Mouse (Mus musculus) spleen, adult 2 months (tissue): ENCODE measurements around the gene Eif2d. TPM values are rescaled to one million over a fixed set of nuclear protein-coding genes. Genes with fewer than 3 reads are reported as not detected.

Experiments used
- DNase-seq, 2 experiments: peaks; one replicate each; pipeline versions ENCODE4 v3.0.0 to v3.0.0-alpha.2; 2012 to 2021; ENCODE audit warnings: low spot score in 2 of 2, low read depth in 1 of 2
- H3K27ac ChIP-seq: fragments of 200-500 bp; 2 replicates; pipeline ENCODE4 v1.5.1; 2012; ENCODE audit warnings: low read length, inconsistent platforms; ENCODE audit not compliant: insufficient read depth
- H3K27me3 ChIP-seq: fragments of 200-500 bp; 2 replicates; pipeline ENCODE4 v1.6.1; 2012; ENCODE audit warnings: mild to moderate bottlenecking, moderate library complexity, low read length, inconsistent platforms; ENCODE audit not compliant: control insufficient read depth, insufficient read depth
- H3K36me3 ChIP-seq: fragments of 200-500 bp; 2 replicates; pipeline ENCODE4 v1.6.1; 2012; ENCODE audit warnings: mild to moderate bottlenecking, low read length, inconsistent platforms; ENCODE audit not compliant: control insufficient read depth, insufficient read depth
- H3K4me1 ChIP-seq: fragments of 200-500 bp; 2 replicates; pipeline ENCODE4 v1.6.1; 2011; ENCODE audit warnings: inconsistent platforms; ENCODE audit not compliant: control insufficient read depth, insufficient read depth, insufficient read length
- H3K4me3 ChIP-seq: fragments of 200-500 bp; 2 replicates; pipeline ENCODE4 v1.5.1; 2011; ENCODE audit warnings: mild to moderate bottlenecking, inconsistent platforms; ENCODE audit not compliant: insufficient read depth, insufficient read length; ENCODE audit errors: extremely low read depth
- CTCF ChIP-seq: fragments of 200-500 bp; IDR thresholded peaks from 2 replicates; pipeline ENCODE4 v1.5.1; 2011; ENCODE audit warnings: mild to moderate bottlenecking, inconsistent platforms; ENCODE audit not compliant: insufficient read depth, insufficient read length, insufficient replicate concordance; ENCODE audit errors: extremely low read depth
- POLR2A ChIP-seq: fragments of 200-500 bp; IDR thresholded peaks from 2 replicates; pipeline ENCODE4 v1.6.1; 2011; ENCODE audit warnings: low read depth, low read length, inconsistent platforms
- WGBS: fragments of 180-500 bp; shearing (Covaris S2); methylation state at CpG from one replicate; pipeline ENCODE4 v1.1.7; 2018; 5-methylcytosine and 5-hydroxymethylcytosine counted together
- polyA plus RNA-seq: library from polyadenylated mRNA; depleted of rRNA; stranded (reverse); fragments of >200 nt; gene quantifications from 2 replicates; pipeline ENCODE4 v1.2.3, GENCODE M21; 2012

Eif2d gene
- polyA plus RNA-seq, 1 experiment: 17.4 TPM

- no peaks in the 10 kb centered on the region for H3K27me3 ChIP-seq
- H3K27ac ChIP-seq: no peak overlapping the region
- peaks cover 6% of the 10 kb centered on the region; the same call in 1 of the 2 replicates for H3K36me3 ChIP-seq
- WGBS: 43% methylated on average over 2 of the region's 2 CpGs
- DNase-seq: no peak
- H3K4me3 ChIP-seq: no peak overlapping the region
- H3K4me1 ChIP-seq: peaks cover 39% of the 10 kb centered on the region
- no peak for TF ChIP-seq POLR2A
- no peak for TF ChIP-seq CTCF
These were observed 43.1 kb downstream of the Eif2d start for GRCm38 (mm10) chr1:131196107-131196506.

- Histone ChIP-seq H3K4me1 (peaks cover 29% of the 10 kb centered on the region; the same call in 1 of the 2 replicates), H3K27me3 (no peaks in the 10 kb centered on the region), H3K36me3 (peaks cover 4% of the 10 kb centered on the region; the same call in 1 of the 2 replicates), H3K4me3 (peak overlapping the region; percentile 83), H3K27ac (peak overlapping the region; percentile 96)
- no peak for TF ChIP-seq POLR2A
- no peak for TF ChIP-seq CTCF
- no peak for DNase-seq
- 6% methylated on average over 9 of the region's 9 CpGs for WGBS
These were observed 45.5 kb downstream of the Eif2d start for GRCm38 (mm10) chr1:131198417-131198960.

GRCm38 (mm10) chr1:131199118-131199821, 46.3 kb downstream of the Eif2d start:
- H3K27ac ChIP-seq: peak overlapping the region; percentile 96
- H3K4me1 ChIP-seq: peaks cover 33% of the 10 kb centered on the region; the same call in 1 of the 2 replicates
- H3K4me3 ChIP-seq: peak overlapping the region; percentile 83
- peak; percentile 33 to 38 for DNase-seq
- H3K27me3 ChIP-seq: no peaks in the 10 kb centered on the region
- TF ChIP-seq POLR2A: peak; percentile 5; the same call in 1 of the 2 replicates
- no peak for TF ChIP-seq CTCF
- 8% methylated on average over 18 of the region's 18 CpGs for WGBS
- H3K36me3 ChIP-seq: peaks cover 4% of the 10 kb centered on the region; the same call in 1 of the 2 replicates

GRCm38 (mm10) chr1:131199976-131200375, 47.0 kb downstream of the Eif2d start:
- TF ChIP-seq CTCF (peak; percentile 62), POLR2A (peak; percentile 62)
- Histone ChIP-seq H3K27ac (peak overlapping the region; percentile 96), H3K4me1 (peaks cover 37% of the 10 kb centered on the region; the same call in 1 of the 2 replicates), H3K4me3 (peak overlapping the region; percentile 83), H3K27me3 (no peaks in the 10 kb centered on the region), H3K36me3 (peaks cover 4% of the 10 kb centered on the region; the same call in 1 of the 2 replicates)
- 5% methylated on average over 12 of the region's 12 CpGs for WGBS
- DNase-seq: peak; percentile 91 to 96

GRCm38 (mm10) chr1:131200588-131200987, 47.6 kb downstream of the Eif2d start:
- DNase-seq: no peak
- H3K27ac ChIP-seq: peak overlapping the region; percentile 79
- TF ChIP-seq CTCF (no peak), POLR2A (no peak)
- no peaks in the 10 kb centered on the region for H3K27me3 ChIP-seq
- peaks cover 38% of the 10 kb centered on the region; the same call in 1 of the 2 replicates for H3K4me1 ChIP-seq
- no peak overlapping the region for H3K4me3 ChIP-seq
- H3K36me3 ChIP-seq: peaks cover 4% of the 10 kb centered on the region; the same call in 1 of the 2 replicates
- 41% methylated on average over 10 of the region's 10 CpGs for WGBS

- Histone ChIP-seq H3K4me3 (no peak overlapping the region), H3K27me3 (no peaks in the 10 kb centered on the region), H3K27ac (no peak overlapping the region), H3K36me3 (0 out of 2 replicates have a peak, but pooled peaks cover 2% of the 10 kb centered on the region), H3K4me1 (peaks cover 37% of the 10 kb centered on the region; the same call in 1 of the 2 replicates)
- 67% methylated on average over 4 of the region's 4 CpGs for WGBS
- DNase-seq: no peak
- TF ChIP-seq POLR2A (no peak), CTCF (no peak)
These were observed 48.4 kb downstream of the Eif2d start for GRCm38 (mm10) chr1:131201391-131201790.

- Histone ChIP-seq H3K4me3 (no peak overlapping the region), H3K36me3 (no peaks in the 10 kb centered on the region), H3K27me3 (no peaks in the 10 kb centered on the region), H3K27ac (peak overlapping the region; percentile 69), H3K4me1 (peaks cover 25% of the 10 kb centered on the region; the same call in 1 of the 2 replicates)
- no peak for TF ChIP-seq POLR2A
- WGBS: 27% methylated on average over 8 of the region's 8 CpGs
- DNase-seq: peak in 1 of 2 experiments; percentile 69
These were observed 51.5 kb downstream of the Eif2d start for GRCm38 (mm10) chr1:131204461-131204860.
